Mouse (Mus musculus) activated CD4-positive, CD25-positive, alpha-beta regulatory T cell, adult 4 months (primary cell): ENCODE results near the gene Atg16l2. TPM values are rescaled to one million over a fixed set of nuclear protein-coding genes. Genes with fewer than 3 reads are reported as not detected.

Experiments used
- ATAC-seq: one replicate; pipeline ENCODE4 v1.8.0; 2017
- polyA plus RNA-seq, 2 experiments: library from polyadenylated mRNA; unstranded; fragments of 100-300 nt; shearing (Covaris generic); gene quantifications; one replicate each; pipeline ENCODE4 v1.2.1; 2017

Gene Atg16l2
- polyA plus RNA-seq, 2 experiments from 2014 or later: 38.2 to 56.7 TPM

- ATAC-seq: no peak
Observed at GRCm38 (mm10) chr7:101291641-101292040, 10.4 kb downstream of the Atg16l2 start.

- ATAC-seq: no peak
Observed at GRCm38 (mm10) chr7:101291211-101291610, 10.8 kb downstream of the Atg16l2 start.

- no peak for ATAC-seq
Observed at GRCm38 (mm10) chr7:101290401-101290800, 11.7 kb downstream of the Atg16l2 start.

- ATAC-seq: no peak
Observed at GRCm38 (mm10) chr7:101288436-101288835, 13.6 kb downstream of the Atg16l2 start.

DNA sequence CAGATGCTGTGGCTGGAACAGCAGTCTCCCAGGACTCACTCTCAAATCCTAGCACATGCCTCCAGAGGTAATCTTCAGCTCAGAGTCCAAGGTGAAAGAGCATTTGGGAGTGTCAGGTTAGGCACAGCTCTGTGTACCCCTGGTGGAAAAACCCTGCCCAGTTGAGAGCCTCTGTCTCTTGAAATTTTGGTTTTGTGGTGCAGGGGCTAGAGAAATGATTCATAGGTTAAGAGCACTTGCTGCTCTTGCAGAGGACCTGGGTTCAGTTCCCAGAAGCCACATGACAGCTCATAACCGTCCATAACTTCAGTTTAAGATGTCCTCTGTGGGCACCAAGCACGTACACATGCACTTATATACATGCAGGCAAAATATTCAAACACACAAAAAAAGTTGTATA lies 14.2 kb downstream of the Atg16l2 start:
- ATAC-seq: no peak

GRCm38 (mm10) chr7:101286891-101287290 lies 15.2 kb downstream of the Atg16l2 start:
- no peak for ATAC-seq

DNA sequence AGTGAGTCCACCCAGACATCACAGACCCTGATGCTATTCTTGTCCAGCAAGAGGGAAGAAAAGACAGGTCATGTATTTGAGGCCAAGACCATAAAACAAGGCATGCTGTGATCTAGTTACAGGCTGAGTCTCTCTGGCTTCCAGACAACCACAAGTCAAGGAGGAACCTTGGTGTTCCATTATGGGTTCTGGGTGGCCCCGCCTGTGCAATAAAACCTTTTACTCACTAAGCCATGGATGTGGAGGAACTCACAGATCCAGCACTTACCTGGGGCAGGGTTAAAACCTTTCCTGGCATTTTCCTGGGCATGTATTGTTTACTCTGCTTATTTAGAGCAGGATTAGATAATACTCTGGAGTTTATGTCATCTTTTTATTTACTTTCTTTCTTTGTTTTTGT lies 17.5 kb downstream of the Atg16l2 start:
- no peak for ATAC-seq

DNA sequence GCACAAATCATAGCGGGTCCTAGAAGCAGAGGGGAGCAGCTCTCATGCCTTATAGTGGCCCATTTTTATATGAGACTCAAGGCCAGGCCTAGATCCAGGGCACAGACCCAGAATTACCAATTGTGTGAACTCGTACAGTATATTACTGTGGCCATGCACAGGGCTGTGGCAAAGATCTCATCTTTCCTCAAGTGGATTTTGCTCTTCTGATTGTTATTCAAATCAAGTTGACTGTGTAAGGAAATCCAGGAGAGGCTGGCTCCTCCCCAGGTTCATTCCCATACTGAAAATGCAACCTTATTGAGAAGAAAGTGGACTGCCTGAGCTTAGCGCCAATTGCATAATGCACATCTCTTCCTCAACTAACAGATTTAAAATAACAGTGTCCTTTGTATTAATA lies 19.3 kb downstream of the Atg16l2 start:
- ATAC-seq: no peak

GRCm38 (mm10) chr7:101272466-101273160 lies 29.4 kb downstream of the Atg16l2 start:
- ATAC-seq: no peak

- no peak for ATAC-seq
Observed at GRCm38 (mm10) chr7:101271602-101272001, 30.4 kb downstream of the Atg16l2 start.

DNA sequence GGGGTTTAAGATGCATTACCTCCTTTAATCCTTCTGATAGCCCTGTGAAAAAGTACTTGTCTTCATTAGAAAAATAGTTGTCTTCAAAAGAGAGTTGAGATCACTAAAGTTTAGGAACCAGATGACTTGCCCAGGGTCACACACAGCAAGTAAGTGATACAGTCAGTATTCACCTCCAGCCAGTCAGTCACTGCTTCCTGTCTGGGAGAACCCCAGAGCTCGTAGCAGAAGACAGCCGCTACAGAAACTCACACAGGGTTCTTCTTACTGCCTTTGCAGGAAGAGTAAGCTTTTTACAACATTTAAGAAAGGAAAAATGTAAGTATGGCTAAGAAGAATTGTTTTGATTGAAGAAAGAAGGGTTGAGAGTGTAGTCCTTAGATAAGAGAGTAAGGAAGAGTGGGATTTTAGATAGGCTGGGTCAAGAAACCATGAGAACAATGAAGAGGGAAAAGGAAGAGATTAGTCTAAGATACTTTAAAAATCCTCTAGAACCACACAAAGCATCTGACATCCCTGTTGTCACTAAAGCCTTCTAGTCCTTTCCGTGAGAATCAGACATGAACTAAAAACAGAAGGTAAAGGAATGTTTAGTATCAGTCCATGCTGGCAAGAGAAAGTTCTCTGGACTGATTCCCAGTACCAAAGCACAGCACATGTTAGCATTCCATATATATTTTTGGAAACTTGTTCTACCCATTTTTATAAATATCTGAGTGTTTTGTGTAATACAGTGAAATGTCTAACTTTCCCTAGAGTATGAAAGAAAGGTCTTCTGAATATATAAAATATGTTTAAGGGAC lies 34.4 kb downstream of the Atg16l2 start:
- no peak for ATAC-seq

DNA sequence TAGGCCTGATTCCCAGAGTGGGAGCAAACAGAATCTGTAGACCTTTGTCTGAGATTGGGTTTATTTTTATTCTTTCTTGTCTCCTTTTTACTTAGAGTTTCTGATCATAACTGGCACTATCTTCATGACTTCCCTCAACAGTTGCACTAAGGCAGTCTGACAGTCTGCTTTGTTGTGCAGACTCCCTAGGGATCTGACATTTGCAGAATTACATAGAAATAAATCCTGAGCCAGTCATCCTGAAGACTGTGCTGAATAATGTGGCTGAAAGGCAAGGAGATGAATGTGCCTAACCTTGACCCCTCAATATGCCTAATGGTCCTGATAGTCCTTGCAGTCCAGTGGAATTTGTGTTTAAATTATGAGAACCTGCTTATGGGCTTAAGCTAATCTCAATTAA lies 38.5 kb downstream of the Atg16l2 start:
- no peak for ATAC-seq

- no peak for ATAC-seq
Observed at GRCm38 (mm10) chr7:101261941-101262546, 40.0 kb downstream of the Atg16l2 start.

GRCm38 (mm10) chr7:101258482-101258881 lies 43.6 kb downstream of the Atg16l2 start:
- ATAC-seq: no peak

DNA sequence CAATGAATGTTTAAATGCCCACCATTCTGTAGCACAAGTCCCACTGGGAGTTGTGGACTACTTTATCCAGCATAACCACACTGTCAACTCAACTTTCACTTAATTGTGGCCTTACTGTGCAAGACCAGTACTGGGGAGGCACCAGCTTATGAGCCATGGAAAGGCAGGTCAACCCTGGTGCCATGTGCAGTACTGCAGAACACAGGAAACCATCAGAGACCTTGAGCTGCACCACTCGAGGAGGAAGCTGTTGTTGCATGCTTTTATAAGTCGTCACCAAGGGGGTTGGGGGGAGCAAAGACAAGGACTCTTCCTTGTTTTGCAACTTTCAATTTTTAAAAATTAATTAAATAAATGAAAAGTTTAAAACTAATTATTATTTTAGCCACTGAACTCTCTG lies 49.0 kb downstream of the Atg16l2 start:
- no peak for ATAC-seq

DNA sequence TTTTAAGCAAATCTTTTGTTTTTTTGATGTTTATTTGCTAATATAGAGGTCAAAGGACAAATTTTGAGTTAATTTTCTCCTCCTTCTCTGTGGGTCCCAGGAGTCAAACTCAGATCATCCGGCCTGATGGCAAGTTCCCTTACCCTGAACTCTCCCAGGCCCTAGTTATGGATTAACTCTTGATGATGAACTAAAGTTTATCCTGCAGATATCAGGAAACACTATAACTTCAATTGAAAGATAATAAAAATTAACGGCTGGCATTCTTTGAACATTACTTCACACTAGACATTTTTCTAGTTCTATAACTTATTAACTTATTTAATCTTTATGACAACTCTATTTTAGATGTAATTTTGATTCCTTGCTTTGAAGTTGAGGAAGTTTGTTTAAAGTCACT lies 52.9 kb downstream of the Atg16l2 start:
- ATAC-seq: no peak

GRCm38 (mm10) chr7:101248760-101249159 lies 53.3 kb downstream of the Atg16l2 start:
- no peak for ATAC-seq

- no peak for ATAC-seq
Observed at GRCm38 (mm10) chr7:101236712-101237473, 65.2 kb downstream of the Atg16l2 start.

- no peak for ATAC-seq
Observed at GRCm38 (mm10) chr7:101232716-101233115, 69.3 kb downstream of the Atg16l2 start.

DNA sequence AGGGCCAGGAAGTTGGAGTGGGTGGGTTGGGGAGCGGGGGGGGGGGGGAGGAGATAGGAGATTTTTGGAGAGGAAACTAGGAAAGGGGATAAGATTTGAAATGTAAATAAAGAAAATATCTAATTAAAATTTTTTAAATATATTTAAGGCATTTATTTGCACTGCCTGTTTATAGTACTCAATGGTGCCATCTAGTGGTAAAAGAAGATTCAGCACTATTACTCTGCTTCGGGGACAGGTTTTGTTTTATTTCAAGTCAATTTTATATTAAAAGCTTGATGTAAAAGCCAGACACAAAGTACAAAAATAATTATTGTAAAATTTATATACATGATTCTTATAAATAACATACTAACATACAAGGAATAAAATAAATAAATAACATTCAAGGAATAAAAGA lies 70.6 kb downstream of the Atg16l2 start:
- no peak for ATAC-seq

GRCm38 (mm10) chr7:101229336-101229735 lies 72.7 kb downstream of the Atg16l2 start:
- no peak for ATAC-seq

DNA sequence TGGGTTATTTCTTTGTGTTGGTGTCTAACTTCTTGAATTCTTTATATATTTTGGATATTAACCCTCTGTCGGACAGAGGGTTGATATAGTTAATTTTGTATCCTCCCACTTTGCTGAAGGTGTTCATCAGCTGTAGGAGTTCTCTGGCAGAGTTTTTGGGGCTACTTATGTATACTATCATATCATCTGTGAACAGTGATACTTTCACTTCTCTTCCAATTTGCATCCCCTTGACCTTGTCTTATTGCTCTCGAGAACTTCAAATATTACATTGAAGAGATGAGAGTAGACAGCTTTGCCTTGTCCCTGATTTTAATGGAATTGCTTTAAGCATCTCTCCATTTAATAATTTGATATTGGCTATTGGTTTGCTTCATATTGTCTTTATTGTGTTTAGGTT lies 78.5 kb downstream of the Atg16l2 start:
- ATAC-seq: no peak

GRCm38 (mm10) chr7:101216724-101217123 lies 85.3 kb downstream of the Atg16l2 start:
- ATAC-seq: no peak
